Mouse (Mus musculus) embryonic facial prominence, embryonic 13.5 days (tissue): ENCODE measurements around the gene Olfr1047. TPM values are rescaled to one million over a fixed set of nuclear protein-coding genes. Genes with fewer than 3 reads are reported as not detected.
"Not testable (repeated sequence)": the region's sequence is repeated elsewhere in the genome, so short reads cannot be mapped to it uniquely, and the experiment has no call there.

Source experiments
- ATAC-seq: fragments of 200-750 bp; cut with Nextera tagmentation; 2 replicates; pipeline ENCODE4 v1.8.0; 2017; ENCODE audit warnings: low read depth; ENCODE audit not compliant: insufficient number of reproducible peaks, insufficient read depth, low FRiP score, low TSS enrichment
- H3K27ac ChIP-seq: fragments of 300-500 bp; sonication (generic); 2 replicates; pipeline ENCODE4 v1.5.1; 2015; ENCODE audit warnings: moderate library complexity, mild to moderate bottlenecking, inconsistent platforms
- H3K27me3 ChIP-seq: fragments of 300-500 bp; sonication (generic); 2 replicates; pipeline ENCODE4 v1.6.1; 2015; ENCODE audit warnings: mild to moderate bottlenecking, inconsistent platforms
- H3K36me3 ChIP-seq: fragments of 300-500 bp; sonication (generic); 2 replicates; pipeline ENCODE4 v1.6.1; 2015; ENCODE audit warnings: mild to moderate bottlenecking, inconsistent platforms
- H3K4me1 ChIP-seq: fragments of 300-500 bp; sonication (generic); 2 replicates; pipeline ENCODE4 v1.6.1; 2015; ENCODE audit warnings: inconsistent platforms
- H3K4me2 ChIP-seq: fragments of 300-500 bp; sonication (generic); 2 replicates; pipeline ENCODE4 v1.6.1; 2015; ENCODE audit warnings: moderate library complexity, mild to moderate bottlenecking, inconsistent platforms
- H3K4me3 ChIP-seq: fragments of 300-500 bp; sonication (generic); 2 replicates; pipeline ENCODE4 v1.5.1; 2015; ENCODE audit warnings: mild to moderate bottlenecking, inconsistent platforms
- H3K9ac ChIP-seq: fragments of 300-500 bp; sonication (generic); 2 replicates; pipeline ENCODE4 v1.6.1; 2015; ENCODE audit warnings: mild to moderate bottlenecking, inconsistent platforms
- H3K9me3 ChIP-seq: fragments of 300-500 bp; sonication (generic); 2 replicates; pipeline ENCODE4 v1.6.1; 2016; ENCODE audit warnings: inconsistent platforms
- WGBS: fragments of 180-500 bp; shearing (Covaris S2); methylation state at CpG from one replicate; pipeline ENCODE4 v1.1.7; 2015; ENCODE audit warnings: mixed read lengths; 5-methylcytosine and 5-hydroxymethylcytosine counted together
- polyA plus RNA-seq: library from polyadenylated mRNA; unstranded; fragments of >200 nt; fragmentation: Nextera tagmentation; extraction: Ambion mirVana; gene quantifications from 2 replicates; pipeline ENCODE4 v1.2.1, GENCODE M21; 2015

Olfr1047 gene
- polyA plus RNA-seq = not detected in 2 replicates

GRCm38 (mm10) chr2:86231301-86231700 is at the start of gene Olfr1047:
TSS of gene Olfr1047 (minus strand) at chr2:86231401.
- ATAC-seq = no peak
- Histone ChIP-seq H3K27ac (no peak within 1 kb of the TSS), H3K9ac (no peak within 1 kb of the TSS), H3K27me3 (no peaks in the 10 kb centered on the region), H3K4me2 (no peak within 1 kb of the TSS), H3K4me3 (no peak within 1 kb of the TSS), H3K9me3 (no peaks in the 10 kb centered on the region), H3K4me1 (no peaks in the 10 kb centered on the region), H3K36me3 (no peaks in the 10 kb centered on the region)
- WGBS = 92% methylated on average over 1 of the region's 1 CpGs

GRCm38 (mm10) chr2:86278988-86279387 is 47.8 kb upstream of the Olfr1047 start, which contains the start of gene Olfr1051:
TSS of gene Olfr1051 (minus strand) at chr2:86279088.
- not testable (repeated sequence) for H3K4me3 ChIP-seq, H3K36me3 ChIP-seq, H3K9me3 ChIP-seq, H3K4me1 ChIP-seq, H3K4me2 ChIP-seq, ATAC-seq, H3K27ac ChIP-seq, H3K27me3 ChIP-seq, H3K9ac ChIP-seq

GRCm38 (mm10) chr2:86258228-86258627 is 27.0 kb upstream of the Olfr1047 start, which contains the start of gene Olfr1049:
TSS of gene Olfr1049 (minus strand) at chr2:86258328.
- not testable (repeated sequence) for H3K27me3 ChIP-seq, H3K4me1 ChIP-seq, H3K36me3 ChIP-seq, H3K9me3 ChIP-seq, H3K27ac ChIP-seq, ATAC-seq, H3K9ac ChIP-seq, H3K4me2 ChIP-seq, H3K4me3 ChIP-seq

- H3K27ac ChIP-seq = no peak within 1 kb of the TSS
- no peaks in the 10 kb centered on the region for H3K36me3 ChIP-seq
- no peaks in the 10 kb centered on the region for H3K27me3 ChIP-seq
- no peaks in the 10 kb centered on the region for H3K9me3 ChIP-seq
- no peak within 1 kb of the TSS for H3K4me2 ChIP-seq
- no peaks in the 10 kb centered on the region for H3K4me1 ChIP-seq
- ATAC-seq = no peak
- no peak within 1 kb of the TSS for H3K9ac ChIP-seq
- H3K4me3 ChIP-seq = no peak within 1 kb of the TSS
These were observed 9.0 kb upstream of the Olfr1047 start, which contains the start of gene Olfr1048 for GRCm38 (mm10) chr2:86240189-86240588. TSS of gene Olfr1048 (minus strand) at chr2:86240289.

GRCm38 (mm10) chr2:86219214-86219613 is 12.0 kb downstream of the Olfr1047 start, which contains the start of gene Olfr1046:
TSS of gene Olfr1046 (minus strand) at chr2:86219314.
- Histone ChIP-seq H3K36me3 (no peaks in the 10 kb centered on the region), H3K27ac (no peak within 1 kb of the TSS), H3K9ac (no peak within 1 kb of the TSS), H3K4me2 (no peak within 1 kb of the TSS), H3K27me3 (no peaks in the 10 kb centered on the region), H3K4me3 (no peak within 1 kb of the TSS), H3K4me1 (no peaks in the 10 kb centered on the region), H3K9me3 (no peaks in the 10 kb centered on the region)
- WGBS = 69% methylated on average over 2 of the region's 2 CpGs
- no peak for ATAC-seq

- no peak within 1 kb of the TSS for H3K9ac ChIP-seq
- no peaks in the 10 kb centered on the region for H3K9me3 ChIP-seq
- ATAC-seq = no peak
- H3K27ac ChIP-seq = no peak within 1 kb of the TSS
- no peaks in the 10 kb centered on the region for H3K27me3 ChIP-seq
- H3K4me2 ChIP-seq = no peak within 1 kb of the TSS
- no peaks in the 10 kb centered on the region for H3K36me3 ChIP-seq
- no peaks in the 10 kb centered on the region for H3K4me1 ChIP-seq
- no peak within 1 kb of the TSS for H3K4me3 ChIP-seq
These were observed 28.3 kb downstream of the Olfr1047 start, which contains the start of gene Olfr1045 for GRCm38 (mm10) chr2:86202909-86203308. TSS of gene Olfr1045 (minus strand) at chr2:86203009.

GRCm38 (mm10) chr2:86195863-86196262 is 35.3 kb downstream of the Olfr1047 start:
- no peak overlapping the region for H3K4me2 ChIP-seq
- H3K4me1 ChIP-seq = no peaks in the 10 kb centered on the region
- H3K4me3 ChIP-seq = no peak overlapping the region
- 41% methylated on average over 1 of the region's 1 CpGs for WGBS
- no peaks in the 10 kb centered on the region for H3K9me3 ChIP-seq
- H3K36me3 ChIP-seq = no peaks in the 10 kb centered on the region
- H3K9ac ChIP-seq = no peak overlapping the region
- ATAC-seq = no peak
- no peaks in the 10 kb centered on the region for H3K27me3 ChIP-seq
- H3K27ac ChIP-seq = no peak overlapping the region

GRCm38 (mm10) chr2:86185583-86185982 is 45.6 kb downstream of the Olfr1047 start, which contains the start of gene Olfr52:
TSS of gene Olfr52 (minus strand) at chr2:86185683.
- Histone ChIP-seq H3K27ac (no peak within 1 kb of the TSS), H3K4me2 (no peak within 1 kb of the TSS), H3K27me3 (no peaks in the 10 kb centered on the region), H3K36me3 (no peaks in the 10 kb centered on the region), H3K9ac (no peak within 1 kb of the TSS), H3K4me1 (no peaks in the 10 kb centered on the region), H3K9me3 (no peaks in the 10 kb centered on the region), H3K4me3 (no peak within 1 kb of the TSS)
- ATAC-seq = no peak

GRCm38 (mm10) chr2:86179950-86180349 is 51.3 kb downstream of the Olfr1047 start:
- Histone ChIP-seq H3K27ac (no peak overlapping the region), H3K4me1 (no peaks in the 10 kb centered on the region), H3K4me2 (no peak overlapping the region), H3K9me3 (no peaks in the 10 kb centered on the region), H3K27me3 (no peaks in the 10 kb centered on the region), H3K36me3 (no peaks in the 10 kb centered on the region), H3K9ac (no peak overlapping the region), H3K4me3 (no peak overlapping the region)
- WGBS = 72% methylated on average over 3 of the region's 3 CpGs
- no peak for ATAC-seq

GRCm38 (mm10) chr2:86177720-86178119 is 53.5 kb downstream of the Olfr1047 start, which contains the start of gene Olfr1044:
TSS of gene Olfr1044 (minus strand) at chr2:86177820.
- Histone ChIP-seq H3K4me1 (no peaks in the 10 kb centered on the region), H3K4me3 (no peak within 1 kb of the TSS), H3K9me3 (no peaks in the 10 kb centered on the region), H3K9ac (no peak within 1 kb of the TSS), H3K4me2 (no peak within 1 kb of the TSS), H3K27ac (no peak within 1 kb of the TSS), H3K36me3 (no peaks in the 10 kb centered on the region), H3K27me3 (no peaks in the 10 kb centered on the region)
- no peak for ATAC-seq
